Mouse (Mus musculus) lung, embryonic 14.5 days (tissue): Measurements from ENCODE around the gene Apoh. TPM values are rescaled to one million over a fixed set of nuclear protein-coding genes. Genes with fewer than 3 reads are reported as not detected.

Source experiments
- ATAC-seq: fragments of 200-750 bp; cut with Nextera tagmentation; 2 replicates; pipeline ENCODE4 v1.8.0; 2017; ENCODE audit warnings: mild to moderate bottlenecking, moderate TSS enrichment, moderate library complexity; ENCODE audit not compliant: insufficient read depth
- DNase-seq: peaks from one replicate; pipeline ENCODE4 v3.0.0-alpha.2; 2015
- H3K27ac ChIP-seq: fragments of 300-500 bp; sonication (generic); 2 replicates; pipeline ENCODE4 v1.5.1; 2014; ENCODE audit warnings: low read depth, mild to moderate bottlenecking, moderate library complexity
- H3K27me3 ChIP-seq: fragments of 300-500 bp; sonication (generic); 2 replicates; pipeline ENCODE4 v1.6.1; 2014; ENCODE audit warnings: low read length, control low read depth; ENCODE audit not compliant: insufficient read depth
- H3K36me3 ChIP-seq: fragments of 300-500 bp; sonication (generic); 2 replicates; pipeline ENCODE4 v1.6.1; 2014; ENCODE audit warnings: control low read depth; ENCODE audit not compliant: insufficient read depth
- H3K4me1 ChIP-seq: fragments of 300-500 bp; sonication (generic); 2 replicates; pipeline ENCODE4 v1.6.1; 2014; ENCODE audit warnings: antibody characterized with exemption, control low read depth; ENCODE audit not compliant: insufficient read depth
- H3K4me2 ChIP-seq: fragments of 300-500 bp; sonication (generic); 2 replicates; pipeline ENCODE4 v1.6.1; 2014; ENCODE audit warnings: mild to moderate bottlenecking
- H3K4me3 ChIP-seq: fragments of 300-500 bp; sonication (generic); 2 replicates; pipeline ENCODE4 v1.5.1; 2014; ENCODE audit warnings: low read depth, low read length
- H3K9ac ChIP-seq: fragments of 300-500 bp; sonication (generic); 2 replicates; pipeline ENCODE4 v1.6.1; 2014
- H3K9me3 ChIP-seq: fragments of 300-500 bp; sonication (generic); 2 replicates; pipeline ENCODE4 v1.6.1; 2016; ENCODE audit warnings: low read depth, low read length, control low read depth
- CTCF ChIP-seq: IDR thresholded peaks from 2 replicates; pipeline ENCODE4 v1.5.1; 2016; ENCODE audit warnings: antibody characterized with exemption, low read depth
- WGBS: fragments of 180-500 bp; shearing (Covaris S2); extraction: QIAGEN DNeasy Blood & Tissue Kit; methylation state at CpG from one replicate; pipeline ENCODE4 v1.1.7; 2014; 5-methylcytosine and 5-hydroxymethylcytosine counted together
- polyA plus RNA-seq: library from polyadenylated mRNA; unstranded; fragments of >200 nt; fragmentation: Nextera tagmentation; extraction: Ambion mirVana; gene quantifications from 2 replicates; pipeline ENCODE4 v1.2.1, GENCODE M21; 2014

Apoh gene
- polyA plus RNA-seq, 1 experiment from 2014 or later = 0.30 TPM

GRCm38 (mm10) chr11:108382664-108383063, 39.5 kb downstream of the Apoh start:
- ATAC-seq (no peak), DNase-seq (no peak)
- Histone ChIP-seq H3K4me1 (no peaks in the 10 kb centered on the region), H3K9me3 (no peaks in the 10 kb centered on the region), H3K9ac (no peak overlapping the region), H3K36me3 (no peaks in the 10 kb centered on the region), H3K4me3 (no peak overlapping the region), H3K27ac (no peak overlapping the region), H3K27me3 (no peaks in the 10 kb centered on the region), H3K4me2 (no peak overlapping the region)
- no peak for TF ChIP-seq CTCF
- 66% methylated on average over 3 of the region's 3 CpGs for WGBS

GRCm38 (mm10) chr11:108384920-108385665, 41.9 kb downstream of the Apoh start:
- DNase-seq (no peak), ATAC-seq (no peak)
- Histone ChIP-seq H3K9me3 (no peaks in the 10 kb centered on the region), H3K4me2 (no peak overlapping the region), H3K27ac (no peak overlapping the region), H3K36me3 (no peaks in the 10 kb centered on the region), H3K4me1 (no peaks in the 10 kb centered on the region), H3K9ac (no peak overlapping the region), H3K27me3 (no peaks in the 10 kb centered on the region), H3K4me3 (no peak overlapping the region)
- 51% methylated on average over 4 of the region's 4 CpGs for WGBS
- TF ChIP-seq CTCF = no peak

GRCm38 (mm10) chr11:108385666-108386024, 42.5 kb downstream of the Apoh start:
- Histone ChIP-seq H3K36me3 (no peaks in the 10 kb centered on the region), H3K27me3 (no peaks in the 10 kb centered on the region), H3K27ac (no peak overlapping the region), H3K4me1 (no peaks in the 10 kb centered on the region), H3K4me2 (no peak overlapping the region), H3K9me3 (no peaks in the 10 kb centered on the region), H3K9ac (no peak overlapping the region), H3K4me3 (no peak overlapping the region)
- 91% methylated on average over 1 of the region's 1 CpGs for WGBS
- TF ChIP-seq CTCF = no peak
- DNase-seq (no peak), ATAC-seq (no peak)

- Histone ChIP-seq H3K4me1 (no peaks in the 10 kb centered on the region), H3K27ac (no peak overlapping the region), H3K4me2 (no peak overlapping the region), H3K36me3 (no peaks in the 10 kb centered on the region), H3K27me3 (no peaks in the 10 kb centered on the region), H3K9ac (no peak overlapping the region), H3K4me3 (no peak overlapping the region), H3K9me3 (no peaks in the 10 kb centered on the region)
- 91% methylated on average over 9 of the region's 9 CpGs for WGBS
- no peak for ATAC-seq
- no peak for DNase-seq
- no peak for TF ChIP-seq CTCF
These were observed 51.9 kb downstream of the Apoh start for GRCm38 (mm10) chr11:108395061-108395460.

GRCm38 (mm10) chr11:108396076-108396829, 53.1 kb downstream of the Apoh start:
- no peaks in the 10 kb centered on the region for H3K27me3 ChIP-seq
- H3K4me2 ChIP-seq = no peak overlapping the region
- H3K36me3 ChIP-seq = no peaks in the 10 kb centered on the region
- no peak for TF ChIP-seq CTCF
- DNase-seq = no peak
- H3K27ac ChIP-seq = no peak overlapping the region
- no peak overlapping the region for H3K4me3 ChIP-seq
- H3K9ac ChIP-seq = no peak overlapping the region
- no peak for ATAC-seq
- H3K4me1 ChIP-seq = no peaks in the 10 kb centered on the region
- no peaks in the 10 kb centered on the region for H3K9me3 ChIP-seq
- 78% methylated on average over 7 of the region's 7 CpGs for WGBS

- H3K9ac ChIP-seq = no peak overlapping the region
- DNase-seq (no peak), ATAC-seq (no peak)
- no peak overlapping the region for H3K4me3 ChIP-seq
- TF ChIP-seq CTCF = no peak
- no peak overlapping the region for H3K4me2 ChIP-seq
- WGBS = 67% methylated on average over 7 of the region's 9 CpGs
- no peaks in the 10 kb centered on the region for H3K9me3 ChIP-seq
- no peak overlapping the region for H3K27ac ChIP-seq
- H3K36me3 ChIP-seq = no peaks in the 10 kb centered on the region
- no peaks in the 10 kb centered on the region for H3K4me1 ChIP-seq
- H3K27me3 ChIP-seq = no peaks in the 10 kb centered on the region
These were observed 66.9 kb downstream of the Apoh start for GRCm38 (mm10) chr11:108409876-108410644.

DNA sequence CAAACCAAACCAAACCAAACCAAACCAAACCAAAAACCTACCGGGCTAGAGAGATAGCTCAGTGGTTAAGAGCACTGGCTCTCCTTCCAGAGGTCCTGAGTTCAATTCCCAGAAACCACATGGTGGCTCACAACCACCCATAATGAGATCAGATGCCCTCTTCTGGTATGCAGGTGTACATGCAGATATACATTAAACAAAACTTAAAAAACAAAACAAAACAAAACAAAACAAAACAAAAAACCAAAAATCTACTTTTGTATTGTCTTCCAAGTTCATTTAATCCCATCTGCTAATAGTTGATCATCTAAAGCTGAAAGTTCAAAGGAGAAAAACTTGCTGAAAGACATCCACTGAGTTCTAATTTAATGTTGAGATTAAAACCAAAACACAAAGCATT, 73.2 kb downstream of the Apoh start:
- H3K4me2 ChIP-seq = no peak overlapping the region
- no peak for ATAC-seq
- H3K4me3 ChIP-seq = no peak overlapping the region
- no peaks in the 10 kb centered on the region for H3K36me3 ChIP-seq
- TF ChIP-seq CTCF = peak; percentile 21; the same call in 1 of the 2 replicates
- H3K27me3 ChIP-seq = no peaks in the 10 kb centered on the region
- H3K9me3 ChIP-seq = no peaks in the 10 kb centered on the region
- DNase-seq = no peak
- no peak overlapping the region for H3K9ac ChIP-seq
- no peaks in the 10 kb centered on the region for H3K4me1 ChIP-seq
- WGBS = 91% methylated on average over 1 of the region's 1 CpGs
- H3K27ac ChIP-seq = no peak overlapping the region
